Mouse (Mus musculus): ENCODE data around the gene Agap2. TPM values are rescaled to one million over a fixed set of nuclear protein-coding genes. Genes with fewer than 3 reads are reported as not detected.

The Agap2 gene
- polyA plus RNA-seq, 1 experiment from 2014 or later: 5.3 TPM

DNA sequence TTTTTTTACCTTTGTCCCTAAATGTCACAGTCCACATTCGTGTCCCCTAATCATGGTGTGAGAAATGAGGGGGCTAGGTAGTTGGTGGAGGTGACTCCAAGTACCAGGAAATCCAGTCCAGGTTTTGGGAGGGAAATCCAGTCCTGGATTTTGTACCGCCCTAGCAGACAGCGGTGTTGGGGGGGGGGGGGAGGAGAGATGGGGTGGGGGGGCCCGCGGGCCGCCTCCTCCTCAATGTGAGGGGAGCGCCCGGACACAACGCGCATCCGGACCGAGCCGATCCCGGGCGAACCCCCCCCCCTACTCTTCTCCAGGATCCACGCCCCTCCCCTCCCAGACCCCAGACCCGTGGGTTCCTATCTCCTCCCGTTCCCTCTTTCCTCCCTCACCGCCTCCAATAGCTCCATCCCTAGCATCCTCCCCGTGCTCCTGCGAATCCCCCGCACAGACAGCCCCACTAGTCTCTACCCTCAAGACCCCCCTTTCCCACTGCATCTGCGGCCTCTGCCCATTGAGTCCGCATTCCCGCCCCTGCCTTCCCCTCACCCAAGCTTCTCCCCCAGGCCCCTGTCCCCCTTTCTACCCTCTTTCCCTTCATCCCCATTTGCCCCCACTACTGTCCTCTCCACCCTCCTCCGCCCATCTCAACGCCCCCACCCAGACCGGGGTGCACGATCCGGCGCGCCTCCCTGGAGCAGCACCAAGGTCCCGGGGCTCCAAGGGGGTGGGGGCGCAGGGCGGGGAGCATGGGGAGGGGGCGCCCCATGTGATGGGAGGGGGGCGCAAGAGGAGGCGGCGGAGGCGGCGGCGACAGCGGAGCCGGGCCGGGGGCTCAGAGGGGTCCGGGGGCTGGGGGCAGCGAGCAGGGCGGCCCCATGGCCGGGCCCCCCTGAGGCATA is 3.8 kb downstream of the Agap2 start:
- Histone ChIP-seq H3K27me3 (replicated peaks) (peaks cover 11% of the 10 kb centered on the region), H3K27ac (replicated peaks) (peak overlapping the region; percentile 91), H3K4me1 (peaks cover 55% of the 10 kb centered on the region), H3K4me3 (replicated peaks) (peak overlapping the region; percentile 81), H3K9ac (replicated peaks) (peak overlapping the region; percentile 95), H3K36me3 (peaks cover 10% of the 10 kb centered on the region), H3K9me3 (replicated peaks) (no peaks in the 10 kb centered on the region), H3K4me2 (peak overlapping the region; percentile 93)
- under 1% methylated on average over 40 of the region's 49 CpGs for WGBS
- peak; percentile 75 for ATAC-seq (ENCODE audit: low FRiP score)

DNA sequence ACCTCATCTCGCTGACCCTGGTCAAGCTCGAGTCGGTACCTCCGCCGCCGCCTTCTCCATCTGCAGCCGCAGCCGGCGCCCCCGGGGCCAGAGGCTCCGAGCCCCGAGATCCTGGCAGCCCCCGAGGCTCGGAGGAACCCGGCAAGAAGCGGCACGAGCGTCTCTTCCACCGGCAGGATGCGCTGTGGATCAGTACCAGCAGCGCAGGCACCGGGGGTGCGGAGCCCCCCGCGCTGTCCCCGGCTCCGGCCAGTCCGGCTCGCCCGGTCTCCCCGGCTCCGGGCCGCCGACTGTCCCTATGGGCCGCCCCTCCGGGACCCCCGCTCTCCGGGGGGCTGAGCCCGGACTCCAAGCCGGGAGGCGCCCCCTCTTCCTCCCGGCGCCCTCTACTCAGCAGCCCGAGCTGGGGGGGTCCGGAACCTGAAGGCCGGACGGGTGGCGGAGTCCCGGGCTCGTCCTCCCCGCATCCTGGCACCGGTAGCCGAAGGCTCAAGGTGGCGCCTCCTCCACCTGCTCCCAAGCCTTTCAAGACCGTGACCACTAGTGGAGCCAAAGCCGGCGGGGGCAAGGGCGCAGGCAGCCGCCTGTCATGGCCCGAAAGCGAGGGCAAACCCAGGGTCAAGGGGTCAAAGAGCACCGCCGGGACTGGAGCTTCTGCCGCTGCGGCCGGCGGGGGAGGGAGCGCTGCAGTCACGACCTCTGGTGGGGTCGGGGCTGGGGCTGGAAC is 4.7 kb downstream of the Agap2 start:
- H3K4me2 ChIP-seq: peak overlapping the region; percentile 93
- peaks cover 55% of the 10 kb centered on the region for H3K4me1 ChIP-seq
- peak; percentile 10 for ATAC-seq (ENCODE audit: low FRiP score)
- H3K27me3 ChIP-seq (replicated peaks): peaks cover 11% of the 10 kb centered on the region
- under 1% methylated on average over 52 of the region's 70 CpGs for WGBS
- no peaks in the 10 kb centered on the region for H3K9me3 ChIP-seq (replicated peaks)
- H3K27ac ChIP-seq (replicated peaks): peak overlapping the region; percentile 91
- peak overlapping the region; percentile 81 for H3K4me3 ChIP-seq (replicated peaks)
- peak overlapping the region; percentile 95 for H3K9ac ChIP-seq (replicated peaks)
- H3K36me3 ChIP-seq: peaks cover 19% of the 10 kb centered on the region

DNA sequence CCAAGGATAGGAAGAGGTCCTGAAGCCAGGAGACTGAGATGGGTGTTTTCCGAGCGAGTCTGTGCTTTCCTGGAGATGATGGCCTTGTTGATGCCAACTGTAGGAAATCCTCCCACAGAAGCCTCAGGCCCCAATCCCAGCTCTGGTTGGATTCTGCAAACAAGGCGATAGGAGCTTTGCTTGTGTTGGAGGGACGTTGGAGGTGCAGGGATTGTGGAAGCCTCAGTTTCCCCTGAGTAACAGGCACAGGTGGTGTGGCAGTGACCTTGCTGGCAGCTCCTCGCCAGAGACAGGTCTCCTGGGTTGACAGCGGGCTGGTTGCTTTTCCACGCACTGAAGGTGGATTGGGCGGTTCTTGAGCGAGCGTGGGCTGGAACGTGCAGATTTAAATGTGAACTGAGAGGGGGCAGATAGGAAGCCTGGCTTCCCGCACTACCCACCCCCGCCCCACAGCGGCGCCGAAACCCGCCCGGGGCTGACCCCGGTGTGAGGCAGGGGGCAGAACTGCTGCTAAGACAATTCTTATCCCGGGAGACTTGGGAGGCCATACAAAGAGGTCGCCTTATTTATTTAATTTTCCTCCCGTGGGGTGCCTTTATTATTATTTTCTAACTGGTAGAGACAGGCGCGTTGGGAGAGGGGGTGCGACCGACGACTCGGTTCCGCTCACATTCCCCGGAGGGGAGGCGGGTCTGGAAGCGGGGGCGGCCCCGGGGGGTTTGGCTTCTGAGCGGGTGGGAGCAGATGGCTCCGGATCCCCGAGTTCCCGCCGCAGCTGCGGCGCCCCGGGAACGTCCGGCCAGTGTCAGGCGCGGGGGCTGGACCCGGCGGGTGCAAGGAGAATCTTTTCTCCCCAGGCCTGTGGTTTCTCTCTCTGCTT is 6.1 kb downstream of the Agap2 start:
- Histone ChIP-seq H3K27ac (replicated peaks) (0 out of 2 replicates have a peak overlapping the region, but pooled peaks have one; percentile 18), H3K36me3 (peaks cover 24% of the 10 kb centered on the region), H3K4me2 (peak overlapping the region; percentile 93), H3K9me3 (replicated peaks) (no peaks in the 10 kb centered on the region), H3K27me3 (replicated peaks) (peaks cover 14% of the 10 kb centered on the region), H3K9ac (replicated peaks) (peak overlapping the region; percentile 95), H3K4me1 (peaks cover 52% of the 10 kb centered on the region), H3K4me3 (replicated peaks) (peak overlapping the region; percentile 81)
- no peak for ATAC-seq (ENCODE audit: low FRiP score)
- WGBS: 3% methylated on average over 48 of the region's 48 CpGs

DNA sequence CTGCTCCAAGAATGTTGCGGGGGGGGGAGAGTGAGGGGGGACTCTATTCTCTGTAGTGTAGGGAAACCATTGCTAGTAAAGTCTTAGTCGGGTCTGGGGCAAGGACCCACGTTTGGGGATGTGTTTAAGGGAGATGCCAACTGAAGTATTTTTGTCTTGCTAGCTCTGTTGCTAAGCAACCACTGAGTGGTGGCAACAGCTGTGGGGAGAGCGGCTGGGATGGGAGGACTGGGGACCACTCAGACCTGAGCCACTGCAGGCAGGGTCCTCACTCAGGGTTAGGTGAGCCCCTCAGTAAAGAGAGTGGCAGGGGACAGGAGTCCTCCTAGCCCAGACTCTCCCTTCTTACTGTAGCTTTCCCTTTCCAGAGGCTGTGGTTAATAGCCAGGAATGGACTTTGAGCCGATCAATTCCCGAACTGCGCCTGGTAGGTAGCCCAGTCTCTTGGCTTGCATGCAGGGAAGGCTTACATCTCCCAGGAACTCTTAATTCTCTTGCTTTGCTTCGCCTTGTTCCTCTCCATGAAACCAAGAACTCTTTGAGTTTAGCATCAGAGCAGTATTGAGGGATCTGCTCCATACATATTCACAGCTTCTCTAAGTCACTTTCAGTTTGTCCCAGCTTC is 7.0 kb downstream of the Agap2 start:
- H3K36me3 ChIP-seq: peaks cover 30% of the 10 kb centered on the region
- peaks cover 22% of the 10 kb centered on the region for H3K27me3 ChIP-seq (replicated peaks)
- H3K9ac ChIP-seq (replicated peaks): peak overlapping the region; percentile 95; the same call in 1 of the 2 replicates
- no peak overlapping the region for H3K27ac ChIP-seq (replicated peaks)
- peak overlapping the region; percentile 81 for H3K4me3 ChIP-seq (replicated peaks)
- 31% methylated on average over 8 of the region's 8 CpGs for WGBS
- no peaks in the 10 kb centered on the region for H3K9me3 ChIP-seq (replicated peaks)
- peaks cover 47% of the 10 kb centered on the region for H3K4me1 ChIP-seq
- ATAC-seq (ENCODE audit: low FRiP score): no peak
- peak overlapping the region; percentile 93 for H3K4me2 ChIP-seq

DNA sequence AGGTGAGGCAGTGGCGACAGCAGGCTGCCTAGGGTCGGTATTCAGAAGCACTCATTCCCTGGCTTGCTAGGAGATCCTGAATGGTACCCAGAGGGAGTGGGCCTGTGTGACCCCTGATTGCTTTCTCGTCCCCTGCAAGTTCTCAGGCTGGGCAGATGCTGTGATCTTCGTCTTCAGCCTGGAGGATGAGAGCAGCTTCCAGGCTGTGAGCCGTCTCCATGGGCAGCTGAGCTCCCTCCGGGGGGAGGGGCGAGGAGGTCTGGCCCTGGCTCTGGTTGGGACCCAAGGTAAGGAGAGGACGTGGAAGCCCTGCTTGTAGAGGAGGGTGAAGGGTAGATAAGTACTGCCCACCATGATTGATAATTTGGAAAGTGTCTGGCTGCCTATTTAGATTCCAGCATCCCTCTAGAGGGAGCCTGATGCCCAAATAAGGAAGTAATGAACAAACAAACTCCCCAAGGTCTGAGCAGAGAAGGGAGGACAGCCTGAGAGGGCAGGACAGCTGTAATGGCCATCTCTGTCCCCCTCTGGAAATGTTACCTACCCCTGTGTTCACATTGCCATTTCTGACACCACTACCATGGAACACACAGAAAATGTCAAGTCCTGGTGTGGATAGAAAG is 8.3 kb downstream of the Agap2 start:
- Histone ChIP-seq H3K4me3 (replicated peaks) (no peak overlapping the region), H3K27ac (replicated peaks) (no peak overlapping the region), H3K27me3 (replicated peaks) (peaks cover 35% of the 10 kb centered on the region), H3K4me2 (no peak overlapping the region), H3K36me3 (peaks cover 43% of the 10 kb centered on the region), H3K9ac (replicated peaks) (no peak overlapping the region), H3K4me1 (peaks cover 37% of the 10 kb centered on the region), H3K9me3 (replicated peaks) (no peaks in the 10 kb centered on the region)
- ATAC-seq (ENCODE audit: low FRiP score): no peak
- WGBS: 39% methylated on average over 8 of the region's 8 CpGs

DNA sequence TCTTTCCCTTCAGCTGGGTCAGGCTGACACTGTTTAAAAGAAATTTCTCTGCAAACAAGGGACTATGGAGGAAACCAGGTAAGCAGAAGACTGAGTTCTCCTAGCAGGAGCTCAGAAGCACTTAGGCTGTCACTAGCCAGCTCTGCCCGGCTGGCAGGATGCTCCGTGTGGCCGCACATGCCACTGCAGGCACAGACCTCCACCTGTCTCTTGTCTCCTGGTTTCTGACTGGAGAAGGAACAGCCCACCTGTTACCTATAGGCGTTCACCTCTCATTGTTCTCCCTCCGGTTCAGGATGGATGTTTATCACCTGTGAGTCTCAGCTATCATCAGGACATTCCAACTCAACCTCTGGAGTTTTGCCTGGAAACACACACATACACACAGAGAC is 8.8 kb downstream of the Agap2 start:
- Histone ChIP-seq H3K36me3 (peaks cover 46% of the 10 kb centered on the region), H3K27me3 (replicated peaks) (peaks cover 39% of the 10 kb centered on the region), H3K9me3 (replicated peaks) (no peaks in the 10 kb centered on the region), H3K4me1 (peaks cover 35% of the 10 kb centered on the region), H3K9ac (replicated peaks) (no peak overlapping the region), H3K27ac (replicated peaks) (no peak overlapping the region), H3K4me3 (replicated peaks) (no peak overlapping the region), H3K4me2 (no peak overlapping the region)
- ATAC-seq (ENCODE audit: low FRiP score): no peak
- WGBS: 62% methylated on average over 5 of the region's 5 CpGs

DNA sequence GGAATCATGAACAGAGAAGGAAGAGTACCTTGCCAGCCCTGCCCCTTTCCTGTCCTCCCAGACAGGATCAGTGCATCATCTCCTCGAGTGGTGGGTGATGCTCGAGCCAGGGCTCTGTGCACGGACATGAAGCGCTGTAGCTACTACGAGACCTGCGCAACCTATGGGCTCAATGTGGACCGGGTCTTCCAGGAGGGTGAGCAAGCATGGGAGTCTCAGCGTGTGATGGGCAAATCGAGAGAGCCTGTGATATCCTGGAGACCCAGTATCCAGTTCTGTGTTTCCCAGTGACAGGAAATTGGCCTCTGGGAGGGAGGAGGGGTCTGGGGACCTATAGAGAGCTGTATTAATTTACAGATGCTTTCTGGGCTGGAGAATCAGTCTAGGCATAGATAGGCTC is 10.0 kb downstream of the Agap2 start:
- Histone ChIP-seq H3K4me3 (replicated peaks) (no peak overlapping the region), H3K4me1 (peaks cover 32% of the 10 kb centered on the region), H3K4me2 (no peak overlapping the region), H3K9me3 (replicated peaks) (no peaks in the 10 kb centered on the region), H3K9ac (replicated peaks) (no peak overlapping the region), H3K27me3 (replicated peaks) (peaks cover 51% of the 10 kb centered on the region), H3K36me3 (peaks cover 54% of the 10 kb centered on the region), H3K27ac (replicated peaks) (no peak overlapping the region)
- WGBS: 85% methylated on average over 9 of the region's 9 CpGs
- no peak for ATAC-seq (ENCODE audit: low FRiP score)

DNA sequence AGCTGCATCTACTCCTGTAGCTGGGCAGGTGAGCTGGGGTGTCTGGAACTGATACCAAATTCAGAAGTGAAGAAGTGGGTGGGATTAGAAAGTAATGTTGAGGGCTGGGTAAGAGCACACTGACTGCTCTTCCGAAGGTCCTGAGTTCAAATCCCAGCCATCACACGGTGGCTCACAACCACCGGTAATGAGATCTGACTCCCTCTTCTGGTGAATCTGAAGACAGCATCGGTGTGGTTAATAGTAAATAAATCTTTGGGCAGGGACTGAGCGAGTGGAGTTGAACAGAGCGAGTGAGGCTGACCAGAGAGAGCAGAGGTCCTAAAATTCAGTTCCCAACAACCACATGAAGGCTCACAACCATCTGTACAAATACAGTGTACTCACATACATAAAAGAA is 10.5 kb downstream of the Agap2 start:
- H3K4me2 ChIP-seq: no peak overlapping the region
- no peaks in the 10 kb centered on the region for H3K9me3 ChIP-seq (replicated peaks)
- H3K36me3 ChIP-seq: peaks cover 55% of the 10 kb centered on the region
- H3K27me3 ChIP-seq (replicated peaks): peaks cover 54% of the 10 kb centered on the region
- ATAC-seq (ENCODE audit: low FRiP score): no peak
- H3K4me1 ChIP-seq: peaks cover 31% of the 10 kb centered on the region
- H3K27ac ChIP-seq (replicated peaks): no peak overlapping the region
- WGBS: 72% methylated on average over 6 of the region's 6 CpGs
- H3K4me3 ChIP-seq (replicated peaks): no peak overlapping the region
- H3K9ac ChIP-seq (replicated peaks): no peak overlapping the region

DNA sequence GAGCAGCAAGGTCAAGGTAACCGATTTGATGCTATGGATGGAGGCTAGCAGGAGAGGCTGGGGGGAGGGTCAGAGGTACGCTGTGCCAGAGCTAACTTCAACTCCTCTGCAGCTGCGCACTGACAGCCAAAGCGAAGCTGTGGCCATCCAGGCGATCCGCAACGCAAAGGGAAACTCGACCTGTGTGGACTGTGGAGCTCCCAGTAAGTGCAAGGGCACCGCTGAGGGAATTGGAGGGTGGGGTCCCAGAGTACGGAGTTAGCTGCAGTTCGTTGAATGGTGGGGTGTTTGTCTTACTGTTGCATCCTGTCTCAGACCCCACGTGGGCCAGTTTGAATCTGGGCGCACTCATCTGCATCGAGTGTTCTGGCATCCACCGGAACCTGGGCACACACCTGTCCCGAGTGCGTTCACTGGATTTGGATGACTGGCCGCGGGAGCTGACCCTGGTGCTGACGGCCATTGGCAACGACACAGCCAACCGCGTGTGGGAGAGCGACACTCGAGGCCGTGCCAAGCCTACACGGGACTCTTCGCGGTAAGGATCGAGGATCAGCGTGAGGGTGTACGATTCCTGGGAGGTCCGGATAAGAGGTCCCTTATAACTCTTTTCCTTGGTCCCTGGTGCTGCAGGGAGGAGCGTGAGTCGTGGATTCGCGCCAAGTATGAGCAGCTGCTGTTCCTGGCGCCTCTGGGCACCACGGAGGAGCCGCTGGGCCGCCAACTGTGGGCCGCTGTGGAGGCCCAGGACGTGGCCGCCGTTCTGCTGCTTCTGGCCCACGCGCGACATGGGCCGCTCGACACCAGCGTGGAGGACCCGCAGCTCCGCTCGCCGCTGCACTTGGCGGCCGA is 15.7 kb downstream of the Agap2 start:
- Histone ChIP-seq H3K36me3 (peaks cover 55% of the 10 kb centered on the region), H3K4me1 (peaks cover 36% of the 10 kb centered on the region), H3K4me2 (peak overlapping the region; percentile 46), H3K27ac (replicated peaks) (no peak overlapping the region), H3K9ac (replicated peaks) (0 out of 2 replicates have a peak overlapping the region, but pooled peaks have one; percentile 14), H3K27me3 (replicated peaks) (peaks cover 60% of the 10 kb centered on the region), H3K9me3 (replicated peaks) (no peaks in the 10 kb centered on the region), H3K4me3 (replicated peaks) (peak overlapping the region; percentile 17)
- 13% methylated on average over 57 of the region's 57 CpGs for WGBS
- ATAC-seq (ENCODE audit: low FRiP score): peak; percentile 1; the same call in 1 of the 2 replicates

Data from neural tube, embryonic 15.5 days (tissue).